Mouse (Mus musculus): ENCODE data around the gene Nfrkb. TPM values are rescaled to one million over a fixed set of nuclear protein-coding genes. Genes with fewer than 3 reads are reported as not detected.

The Nfrkb gene
- polyA plus RNA-seq, 1 experiment, result 0.22 TPM

GRCm38 (mm10) chr9:31463190-31463589 lies 77.2 kb downstream of the Nfrkb start:
- Histone ChIP-seq H3K36me3 (ENCODE audit: control insufficient read depth) (no peaks in the 10 kb centered on the region), H3K27me3 (ENCODE audit: control insufficient read depth) (peaks cover 30% of the 10 kb centered on the region), H3K4me3 (replicated peaks) (no peak overlapping the region), H3K4me1 (ENCODE audit: control insufficient read depth) (no peaks in the 10 kb centered on the region), H3K9me3 (ENCODE audit: control insufficient read depth, low read length) (no peaks in the 10 kb centered on the region)
- no peak for TF ChIP-seq GATA1 (IDR thresholded peaks at IDR 0.05; ENCODE audit: low read length)
- TF ChIP-seq TAL1 (IDR thresholded peaks at IDR 0.05; ENCODE audit: low read length), result no peak

- Histone ChIP-seq H3K27me3 (ENCODE audit: control insufficient read depth) (peaks cover 30% of the 10 kb centered on the region), H3K36me3 (ENCODE audit: control insufficient read depth) (no peaks in the 10 kb centered on the region), H3K4me3 (replicated peaks) (no peak within 1 kb of the TSS), H3K4me1 (ENCODE audit: control insufficient read depth) (no peaks in the 10 kb centered on the region), H3K9me3 (ENCODE audit: control insufficient read depth, low read length) (no peaks in the 10 kb centered on the region)
- TF ChIP-seq GATA1 (IDR thresholded peaks at IDR 0.05; ENCODE audit: low read length) (no peak), TAL1 (IDR thresholded peaks at IDR 0.05; ENCODE audit: low read length) (no peak)
Measured at GRCm38 (mm10) chr9:31463692-31464474, 77.9 kb downstream of the Nfrkb start, which contains the start of gene Tmem45b. Gene Tmem45b (minus strand): TSS chr9:31464462.

Other genes starting within 250 kb of the Nfrkb start
- 2.6 and 3.5 TPM in 2 replicates for gene Aplp2, start 174.4 kb upstream of the Nfrkb start, polyA plus RNA-seq (2012)
- 0.16 and 0.29 TPM in 2 replicates for gene Prdm10, start 105.7 kb upstream of the Nfrkb start, polyA plus RNA-seq (2012)
- gene Tmem45b, start 78.3 kb downstream of the Nfrkb start, polyA plus RNA-seq (2012), result not detected in 2 replicates

All from erythroblast, embryonic 14.5 days (primary cell).